Mouse (Mus musculus) forebrain, embryonic 15.5 days (tissue): ENCODE measurements around the gene Znrf3. TPM values are rescaled to one million over a fixed set of nuclear protein-coding genes. Genes with fewer than 3 reads are reported as not detected.
"Not testable (repeated sequence)": the region's sequence is repeated elsewhere in the genome, so short reads cannot be mapped to it uniquely, and the experiment has no call there.

Experiments used
- ATAC-seq: fragments of 200-750 bp; cut with Nextera tagmentation; replicated peaks from 2 replicates; pipeline ENCODE4 v1.8.0; 2017; ENCODE audit warnings: mild to moderate bottlenecking, moderate TSS enrichment, moderate library complexity
- H3K27ac ChIP-seq: fragments of 300-500 bp; sonication (generic); replicated peaks from 2 replicates; pipeline ENCODE4 v1.5.1; 2015; ENCODE audit warnings: mild to moderate bottlenecking, inconsistent platforms
- H3K27me3 ChIP-seq: fragments of 300-500 bp; sonication (generic); 2 replicates; pipeline ENCODE4 v1.6.1; 2015; ENCODE audit warnings: inconsistent platforms
- H3K36me3 ChIP-seq: fragments of 300-500 bp; sonication (generic); 2 replicates; pipeline ENCODE4 v1.6.1; 2015; ENCODE audit warnings: mild to moderate bottlenecking, inconsistent platforms
- H3K4me1 ChIP-seq: fragments of 300-500 bp; sonication (generic); 2 replicates; pipeline ENCODE4 v1.6.1; 2015; ENCODE audit warnings: inconsistent platforms
- H3K4me2 ChIP-seq: fragments of 300-500 bp; sonication (generic); replicated peaks from 2 replicates; pipeline ENCODE4 v1.6.1; 2015; ENCODE audit warnings: mild to moderate bottlenecking, inconsistent platforms
- H3K4me3 ChIP-seq: fragments of 300-500 bp; sonication (generic); 2 replicates; pipeline ENCODE4 v1.5.1; 2015; ENCODE audit warnings: mild to moderate bottlenecking, inconsistent platforms
- H3K9ac ChIP-seq: fragments of 300-500 bp; sonication (generic); replicated peaks from 2 replicates; pipeline ENCODE4 v1.6.1; 2015; ENCODE audit warnings: mild to moderate bottlenecking, inconsistent platforms
- H3K9me3 ChIP-seq: fragments of 300-500 bp; sonication (generic); 2 replicates; pipeline ENCODE4 v1.6.1; 2016; ENCODE audit warnings: inconsistent platforms
- WGBS: fragments of 180-500 bp; shearing (Covaris S2); methylation state at CpG from one replicate; pipeline ENCODE4 v1.1.7; 2015; ENCODE audit warnings: mixed read lengths; 5-methylcytosine and 5-hydroxymethylcytosine counted together
- polyA plus RNA-seq: library from polyadenylated mRNA; unstranded; fragments of >200 nt; fragmentation: Nextera tagmentation; extraction: Ambion mirVana; gene quantifications from 2 replicates; pipeline ENCODE4 v1.2.1, GENCODE M21; 2015

Gene Znrf3
- polyA plus RNA-seq, result 6.9 and 7.4 TPM in 2 replicates

GRCm38 (mm10) chr11:5444599-5445451 is at the start of gene Znrf3:
TSS of gene Znrf3 (minus strand) at chr11:5444847.
- WGBS, result under 1% methylated on average over 48 of the region's 106 CpGs
- Histone ChIP-seq H3K27me3 (no peaks in the 10 kb centered on the region), H3K4me3 (peak within 1 kb of the TSS; percentile 76), H3K36me3 (no peaks in the 10 kb centered on the region), H3K9me3 (no peaks in the 10 kb centered on the region), H3K9ac (peak within 1 kb of the TSS; percentile 68), H3K4me1 (peaks cover 29% of the 10 kb centered on the region), H3K4me2 (peak within 1 kb of the TSS; percentile 96), H3K27ac (no peak within 1 kb of the TSS)
- ATAC-seq, result peak; percentile 85

DNA sequence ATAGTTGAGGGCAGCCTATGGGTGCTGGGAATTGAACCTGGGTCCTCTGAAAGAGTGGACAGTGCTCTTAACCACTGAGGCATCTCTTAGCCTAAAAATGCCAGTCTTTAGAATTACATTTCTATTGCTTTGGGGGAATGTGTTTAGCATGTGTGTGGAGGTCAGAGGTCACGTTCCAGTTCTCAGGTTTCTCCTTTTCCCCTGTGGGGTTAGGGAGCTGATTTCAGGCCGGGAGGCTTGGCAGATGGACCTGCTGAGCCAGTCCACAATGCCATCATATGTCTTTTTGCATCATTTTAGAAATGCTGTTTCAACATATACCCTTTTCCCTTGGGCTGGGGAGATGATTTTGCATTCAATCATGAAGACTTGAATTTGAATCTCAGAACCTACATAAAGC is 49.2 kb upstream of the Znrf3 start:
- 75% methylated on average over 2 of the region's 2 CpGs for WGBS
- Histone ChIP-seq H3K4me2 (no peak overlapping the region), H3K9ac (no peak overlapping the region), H3K27ac (no peak overlapping the region), H3K4me3 (no peak overlapping the region), H3K9me3 (no peaks in the 10 kb centered on the region), H3K4me1 (no peaks in the 10 kb centered on the region), H3K27me3 (no peaks in the 10 kb centered on the region), H3K36me3 (no peaks in the 10 kb centered on the region)
- ATAC-seq, result no peak

GRCm38 (mm10) chr11:5491912-5492311 is 47.3 kb upstream of the Znrf3 start:
- Histone ChIP-seq H3K4me3 (no peak overlapping the region), H3K4me2 (no peak overlapping the region), H3K9ac (no peak overlapping the region), H3K36me3 (no peaks in the 10 kb centered on the region), H3K27ac (no peak overlapping the region), H3K4me1 (no peaks in the 10 kb centered on the region), H3K27me3 (no peaks in the 10 kb centered on the region), H3K9me3 (no peaks in the 10 kb centered on the region)
- no peak for ATAC-seq
- 86% methylated on average over 7 of the region's 7 CpGs for WGBS

DNA sequence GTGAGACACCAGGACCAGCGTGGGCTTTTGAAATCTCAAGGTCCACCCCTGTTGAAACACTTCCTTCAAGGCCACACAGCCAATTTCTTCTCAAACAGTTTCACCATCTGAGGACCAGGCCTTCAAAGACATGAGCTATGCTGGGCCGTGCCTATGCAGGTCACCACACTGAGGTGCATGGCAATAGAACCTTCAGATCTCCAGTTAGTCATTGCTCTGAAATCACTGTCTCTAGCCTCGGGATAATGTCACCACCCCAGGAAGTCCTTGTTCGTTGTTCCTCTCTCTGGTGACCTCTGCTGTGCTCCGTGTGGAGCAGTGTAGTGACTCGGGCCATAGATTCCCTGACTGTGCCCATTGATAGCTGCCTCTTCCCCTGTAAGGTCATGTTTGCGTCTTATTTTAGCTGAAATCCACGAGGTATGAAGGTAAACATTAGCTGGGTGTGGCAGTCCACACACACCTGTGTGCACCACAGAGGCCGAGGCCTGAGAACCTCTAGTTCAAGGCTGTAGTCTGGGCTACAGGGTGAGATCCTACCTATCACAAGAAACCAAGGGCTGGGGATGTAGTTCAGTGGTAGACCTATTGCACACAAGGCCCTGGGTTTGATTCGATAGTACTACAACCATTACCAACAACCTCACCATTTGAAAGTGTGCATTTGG is 46.5 kb upstream of the Znrf3 start:
- Histone ChIP-seq H3K27ac (no peak overlapping the region), H3K4me2 (no peak overlapping the region), H3K36me3 (no peaks in the 10 kb centered on the region), H3K4me1 (no peaks in the 10 kb centered on the region), H3K9ac (no peak overlapping the region), H3K4me3 (no peak overlapping the region), H3K9me3 (no peaks in the 10 kb centered on the region), H3K27me3 (no peaks in the 10 kb centered on the region)
- ATAC-seq, result no peak
- 87% methylated on average over 10 of the region's 10 CpGs for WGBS

DNA sequence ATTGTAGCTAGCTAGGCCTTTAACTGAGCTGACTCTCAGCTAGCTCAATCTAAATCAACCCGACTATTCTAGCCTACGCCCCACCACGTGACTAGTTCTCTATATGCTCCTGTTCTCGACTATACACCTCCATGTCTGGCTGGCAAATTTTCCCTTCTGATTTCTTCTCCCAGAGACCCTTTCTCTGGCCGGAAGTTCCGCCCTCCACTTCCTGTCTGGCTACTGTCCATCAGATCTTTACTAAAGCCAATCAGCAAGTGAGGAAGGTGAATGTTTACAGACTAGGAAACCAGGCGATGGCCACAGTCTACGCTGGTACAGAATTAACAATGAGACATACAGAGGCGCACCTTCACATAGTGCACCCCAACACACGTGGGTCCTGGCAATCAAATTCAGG is 44.8 kb upstream of the Znrf3 start:
- not testable (repeated sequence) for ATAC-seq, H3K9ac ChIP-seq, H3K27ac ChIP-seq, H3K4me2 ChIP-seq, H3K27me3 ChIP-seq, H3K9me3 ChIP-seq, H3K4me3 ChIP-seq, H3K36me3 ChIP-seq, H3K4me1 ChIP-seq
- WGBS, result 91% methylated on average over 10 of the region's 10 CpGs

DNA sequence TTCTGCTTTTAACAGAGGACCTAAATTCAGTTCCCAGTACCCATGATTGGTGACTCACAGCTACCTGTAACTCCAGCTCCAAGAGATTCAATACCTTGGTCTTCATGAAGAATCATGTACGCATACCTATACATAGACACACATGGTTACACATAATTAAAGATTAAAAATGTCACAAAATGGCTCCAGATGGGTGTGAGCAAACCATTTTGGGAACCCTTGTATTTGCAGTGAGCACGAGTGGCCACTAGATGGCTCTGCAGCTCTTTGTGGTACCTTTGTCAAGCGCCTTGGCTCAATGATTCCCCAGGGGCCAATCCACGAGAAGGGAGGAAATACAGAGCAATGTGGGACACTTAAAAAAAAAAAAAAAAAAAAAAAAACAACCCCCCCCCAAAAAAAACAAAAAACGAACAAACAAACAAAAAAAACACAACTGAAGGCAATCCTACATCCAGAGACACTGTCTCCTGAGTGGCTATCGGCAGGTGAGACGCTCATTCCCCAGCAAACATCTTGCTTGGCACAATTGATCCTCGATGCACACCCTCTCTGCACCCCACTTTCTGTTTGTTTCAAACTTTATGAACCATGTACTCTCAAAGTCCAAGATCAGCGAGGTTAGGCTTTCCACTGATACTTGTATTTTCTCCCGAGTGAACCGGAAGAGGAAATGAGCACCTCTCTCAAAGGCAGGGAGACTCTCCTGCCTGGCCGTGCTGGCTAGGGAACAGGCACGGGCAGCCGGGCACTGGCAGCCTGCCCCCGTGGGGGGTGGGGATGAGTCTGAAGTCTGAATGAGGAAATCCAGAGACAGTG is 40.8 kb upstream of the Znrf3 start:
- peak overlapping the region; percentile 52 for H3K4me2 ChIP-seq
- 18% methylated on average over 15 of the region's 15 CpGs for WGBS
- H3K27ac ChIP-seq, result no peak overlapping the region; the same call in 1 of the 2 replicates
- no peaks in the 10 kb centered on the region for H3K9me3 ChIP-seq
- ATAC-seq, result peak; percentile 85
- H3K4me3 ChIP-seq, result peak overlapping the region; percentile 37
- H3K4me1 ChIP-seq, result peaks cover 6% of the 10 kb centered on the region
- H3K36me3 ChIP-seq, result no peaks in the 10 kb centered on the region
- H3K9ac ChIP-seq, result peak overlapping the region; percentile 35; the same call in 1 of the 2 replicates
- H3K27me3 ChIP-seq, result no peaks in the 10 kb centered on the region

DNA sequence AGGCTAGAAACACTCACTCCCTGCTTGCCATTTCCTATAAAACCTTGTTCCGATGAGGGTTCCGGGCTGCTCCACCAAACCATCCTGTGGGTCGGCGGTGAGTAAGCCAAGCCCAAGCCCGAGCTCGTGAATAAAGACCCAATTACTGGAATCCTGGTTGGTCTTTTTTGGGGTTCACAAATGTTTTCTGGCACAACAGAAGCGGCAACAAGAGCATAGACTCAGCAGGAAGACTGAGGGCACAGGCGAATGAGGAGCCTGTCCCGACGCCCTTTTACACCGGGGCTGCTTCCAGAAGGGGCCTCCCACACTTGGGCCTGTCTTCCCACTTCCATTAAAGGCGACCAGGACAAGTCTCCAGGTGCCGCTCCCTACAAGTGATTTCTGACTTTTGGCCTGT is 37.9 kb upstream of the Znrf3 start:
- Histone ChIP-seq H3K4me3 (no peak overlapping the region), H3K9ac (no peak overlapping the region), H3K27ac (no peak overlapping the region), H3K4me2 (no peak overlapping the region), H3K4me1 (peaks cover 6% of the 10 kb centered on the region), H3K9me3 (no peaks in the 10 kb centered on the region), H3K27me3 (no peaks in the 10 kb centered on the region), H3K36me3 (no peaks in the 10 kb centered on the region)
- no peak for ATAC-seq
- WGBS, result 89% methylated on average over 13 of the region's 13 CpGs

- H3K4me1 ChIP-seq, result no peaks in the 10 kb centered on the region
- WGBS, result 97% methylated on average over 3 of the region's 3 CpGs
These were observed 34.2 kb upstream of the Znrf3 start for GRCm38 (mm10) chr11:5478831-5479230.

GRCm38 (mm10) chr11:5478193-5478592 is 33.5 kb upstream of the Znrf3 start:
- H3K27me3 ChIP-seq, result no peaks in the 10 kb centered on the region
- no peak for ATAC-seq
- no peak overlapping the region for H3K4me3 ChIP-seq
- H3K4me1 ChIP-seq, result no peaks in the 10 kb centered on the region
- H3K9ac ChIP-seq, result no peak overlapping the region
- no peaks in the 10 kb centered on the region for H3K36me3 ChIP-seq
- no peak overlapping the region for H3K27ac ChIP-seq
- H3K9me3 ChIP-seq, result no peaks in the 10 kb centered on the region
- no peak overlapping the region for H3K4me2 ChIP-seq
- 87% methylated on average over 7 of the region's 7 CpGs for WGBS

More at GRCm38 (mm10) chr11:5478831-5479230, 34.2 kb upstream of the Znrf3 start:
- Histone ChIP-seq H3K27me3 (no peaks in the 10 kb centered on the region), H3K9ac (no peak overlapping the region), H3K4me3 (no peak overlapping the region), H3K27ac (no peak overlapping the region), H3K9me3 (no peaks in the 10 kb centered on the region), H3K36me3 (no peaks in the 10 kb centered on the region), H3K4me2 (no peak overlapping the region)
- ATAC-seq, result no peak

- Histone ChIP-seq H3K27ac (no peak overlapping the region), H3K27me3 (no peaks in the 10 kb centered on the region), H3K4me1 (no peaks in the 10 kb centered on the region), H3K4me2 (no peak overlapping the region), H3K9me3 (no peaks in the 10 kb centered on the region), H3K4me3 (no peak overlapping the region), H3K36me3 (no peaks in the 10 kb centered on the region), H3K9ac (no peak overlapping the region)
- 93% methylated on average over 4 of the region's 4 CpGs for whole genome bisulfite sequencing
- no peak for ATAC-seq
These were observed 32.2 kb upstream of the Znrf3 start for GRCm38 (mm10) chr11:5476806-5477205.

- not testable (repeated sequence) for H3K27ac ChIP-seq, H3K4me3 ChIP-seq, H3K27me3 ChIP-seq, H3K4me2 ChIP-seq, H3K4me1 ChIP-seq, H3K9ac ChIP-seq, H3K9me3 ChIP-seq, H3K36me3 ChIP-seq, ATAC-seq
- 100% methylated on average over 2 of the region's 2 CpGs for WGBS
These were observed 31.0 kb upstream of the Znrf3 start for GRCm38 (mm10) chr11:5475556-5476118.
